Comparison of ENCODE assay signal across 8 mouse cellular contexts in the genomic region with DNA sequence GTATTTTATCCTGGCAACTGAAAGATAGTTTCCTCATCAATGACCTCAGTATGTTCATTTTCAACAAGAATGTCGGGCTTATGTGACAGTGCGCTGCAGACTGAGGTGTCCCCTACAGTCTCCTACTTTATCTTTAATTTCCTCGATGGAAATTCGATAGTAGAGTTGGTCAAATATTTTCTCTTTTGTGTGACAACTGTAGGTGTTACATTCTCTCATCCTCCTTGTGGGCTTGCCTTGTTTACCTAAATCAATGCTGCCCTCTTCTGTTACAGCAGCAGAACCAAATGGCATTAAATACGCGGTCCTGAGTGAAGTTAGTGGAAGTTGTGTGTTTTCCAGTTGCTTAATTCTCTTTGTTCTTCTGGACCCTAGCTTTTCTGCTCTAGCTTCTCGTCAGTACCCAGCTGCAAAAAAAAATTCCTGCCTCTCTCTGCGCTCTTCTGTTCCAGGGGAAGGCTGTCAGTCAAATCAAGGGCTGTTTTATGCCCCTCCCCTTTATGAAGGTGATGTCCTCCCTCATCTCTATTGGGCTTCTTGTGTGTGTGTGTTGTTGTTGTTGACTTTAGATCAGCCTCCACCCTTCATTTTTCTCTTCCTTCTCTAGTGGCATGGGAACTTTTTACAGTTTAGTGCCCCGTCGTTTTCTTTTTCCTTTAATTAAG.
A peak's percentile ranks its signal among the peaks of the same experiment; 100 is the strongest.
DNase-seq lines count a peak whose midpoint lies in the region; ATAC-seq and TF ChIP-seq lines count a peak whose summit lies in the region.

No protein-coding gene starts in this region.

- TF ChIP-seq CTCF in lung, embryonic 14.5 days (IDR thresholded peaks at IDR 0.05; ENCODE audit: low read depth) = peak; percentile 78
- TF ChIP-seq CTCF in lung, adult 2 months (IDR thresholded peaks at IDR 0.05; ENCODE audit: insufficient read depth, low read length) = no peak

- H3K4me1 ChIP-seq in lung, embryonic 14.5 days (ENCODE audit: insufficient read depth) = no peaks in the 10 kb centered on the region
- H3K4me1 ChIP-seq in lung, adult 2 months (ENCODE audit: control insufficient read depth, insufficient read depth, low read length) = no peaks in the 10 kb centered on the region
- H3K4me1 ChIP-seq in midbrain, embryonic 16.5 days (ENCODE audit: control insufficient read depth, insufficient read depth, low read length) = peaks cover 7% of the 10 kb centered on the region

- WGBS in lung, embryonic 14.5 days = 25% methylated on average over 10 of the region's 10 CpGs
- WGBS in lung, adult 2 months = 28% methylated on average over 10 of the region's 10 CpGs
- 38% methylated on average over 10 of the region's 10 CpGs for WGBS in midbrain, embryonic 16.5 days

- TF ChIP-seq POLR2A in lung, adult 2 months (IDR thresholded peaks at IDR 0.05; ENCODE audit: borderline replicate concordance, extremely low read depth, low read depth, low read length) = no peak

- no peak overlapping the region for H3K9ac ChIP-seq in lung, embryonic 14.5 days
- H3K9ac ChIP-seq in midbrain, embryonic 16.5 days (ENCODE audit: low read depth, low read length) = no peak overlapping the region

- no peaks in the 10 kb centered on the region for H3K9me3 ChIP-seq in lung, embryonic 14.5 days (ENCODE audit: low read depth, low read length)
- no peaks in the 10 kb centered on the region for H3K9me3 ChIP-seq in midbrain, embryonic 16.5 days (replicated peaks; ENCODE audit: control insufficient read depth, low read length, poor library complexity, severe bottlenecking)

- peak overlapping the region; percentile 27; the same call in 1 of the 2 replicates for H3K4me2 ChIP-seq in lung, embryonic 14.5 days
- no peak overlapping the region for H3K4me2 ChIP-seq in midbrain, embryonic 16.5 days (ENCODE audit: low read length)

- H3K4me3 ChIP-seq in lung, embryonic 14.5 days (ENCODE audit: low read depth, low read length) = no peak overlapping the region
- no peak overlapping the region for H3K4me3 ChIP-seq in lung, adult 2 months (replicated peaks; ENCODE audit: extremely low read depth, low read depth, low read length)
- no peak overlapping the region for H3K4me3 ChIP-seq in midbrain, embryonic 16.5 days (ENCODE audit: low read depth, low read length)

- H3K27me3 ChIP-seq in lung, embryonic 14.5 days (ENCODE audit: insufficient read depth, low read length) = no peaks in the 10 kb centered on the region
- no peaks in the 10 kb centered on the region for H3K27me3 ChIP-seq in midbrain, embryonic 16.5 days (ENCODE audit: control insufficient read depth, insufficient read depth, low read depth, low read length)

- no peaks in the 10 kb centered on the region for H3K36me3 ChIP-seq in lung, embryonic 14.5 days (ENCODE audit: insufficient read depth)
- H3K36me3 ChIP-seq in midbrain, embryonic 16.5 days (ENCODE audit: control insufficient read depth, insufficient read depth, low read length) = no peaks in the 10 kb centered on the region

- DNase-seq in CD4-positive, CD25-positive, alpha-beta regulatory T cell, adult 2 months (ENCODE audit: low read depth, low spot score) = peak; percentile 25
- DNase-seq in lung, embryonic 14.5 days = peak; percentile 74
- DNase-seq in lung, adult 2 months = no peak
- DNase-seq in induced T-regulatory cell, adult 2 months (ENCODE audit: low read depth) = peak; percentile 5
- no peak for DNase-seq in spleen, postnatal 10 days (ENCODE audit: low spot score in 2 of 2)

- ATAC-seq in CD4-positive, CD25-positive, alpha-beta regulatory T cell, adult 4 months = no peak
- ATAC-seq in lung, embryonic 14.5 days (ENCODE audit: insufficient read depth) = peak; percentile 63; the same call in 1 of the 2 replicates
- ATAC-seq in midbrain, embryonic 16.5 days = 0 out of 2 replicates have a peak, but pooled peaks have one; percentile 56
- no peak for ATAC-seq in megakaryocyte, adult 5-6 weeks (ENCODE audit: poor library complexity, severe bottlenecking)

- no peak overlapping the region for H3K27ac ChIP-seq in lung, embryonic 14.5 days (ENCODE audit: low read depth)
- no peak overlapping the region for H3K27ac ChIP-seq in midbrain, embryonic 16.5 days (ENCODE audit: low read length)

Comparison
In these comparisons a context has a peak if more than half of its experiments do, and no peak if none do; other contexts are left out.
1. DNase-seq: peak in CD4-positive, CD25-positive, alpha-beta regulatory T cell, adult 2 months (single experiment), lung, embryonic 14.5 days (single experiment) and induced T-regulatory cell, adult 2 months (single experiment); none in lung, adult 2 months (single experiment) and spleen, postnatal 10 days (0 of 2).
2. ATAC-seq: peak in lung, embryonic 14.5 days (single experiment) and midbrain, embryonic 16.5 days (single experiment); none in CD4-positive, CD25-positive, alpha-beta regulatory T cell, adult 4 months (single experiment) and megakaryocyte, adult 5-6 weeks (single experiment).